Mouse (Mus musculus) midbrain, embryonic 14.5 days (tissue): ENCODE results near the gene Camk2n1. TPM values are rescaled to one million over a fixed set of nuclear protein-coding genes. Genes with fewer than 3 reads are reported as not detected.

Experiments used
- ATAC-seq: fragments of 200-750 bp; cut with Nextera tagmentation; 2 replicates; pipeline ENCODE4 v1.8.0; 2017; ENCODE audit warnings: moderate number of reproducible peaks, moderate library complexity; ENCODE audit not compliant: low FRiP score, low TSS enrichment
- DNase-seq: peaks from one replicate; pipeline ENCODE4 v3.0.0-alpha.2; 2015
- H3K27ac ChIP-seq: fragments of 300-500 bp; sonication (generic); replicated peaks from 2 replicates; pipeline ENCODE4 v1.5.1; 2014; ENCODE audit warnings: mild to moderate bottlenecking, low read depth, low read length, moderate library complexity
- H3K27me3 ChIP-seq: fragments of 300-500 bp; sonication (generic); 2 replicates; pipeline ENCODE4 v1.6.1; 2014; ENCODE audit warnings: low read length, control low read depth, mixed read lengths; ENCODE audit not compliant: control insufficient read depth, insufficient read depth
- H3K36me3 ChIP-seq: fragments of 300-500 bp; sonication (generic); 2 replicates; pipeline ENCODE4 v1.6.1; 2014; ENCODE audit warnings: low read length, control low read depth; ENCODE audit not compliant: control insufficient read depth, insufficient read depth
- H3K4me1 ChIP-seq: fragments of 300-500 bp; sonication (generic); 2 replicates; pipeline ENCODE4 v1.6.1; 2014; ENCODE audit warnings: mild to moderate bottlenecking, antibody characterized with exemption, low read length, control low read depth; ENCODE audit not compliant: control insufficient read depth, insufficient read depth
- H3K4me2 ChIP-seq: fragments of 300-500 bp; sonication (generic); 2 replicates; pipeline ENCODE4 v1.6.1; 2014; ENCODE audit warnings: mild to moderate bottlenecking, low read length, moderate library complexity
- H3K4me3 ChIP-seq: fragments of 300-500 bp; sonication (generic); replicated peaks from 2 replicates; pipeline ENCODE4 v1.5.1; 2014; ENCODE audit warnings: low read depth, low read length
- H3K9ac ChIP-seq: fragments of 300-500 bp; sonication (generic); replicated peaks from 2 replicates; pipeline ENCODE4 v1.6.1; 2014; ENCODE audit warnings: mild to moderate bottlenecking, low read length, moderate library complexity
- H3K9me3 ChIP-seq: fragments of 300-500 bp; sonication (generic); 2 replicates; pipeline ENCODE4 v1.6.1; 2016; ENCODE audit warnings: low read length, control low read depth, mixed read lengths; ENCODE audit not compliant: control insufficient read depth
- WGBS: fragments of 180-500 bp; shearing (Covaris S2); extraction: QIAGEN DNeasy Blood & Tissue Kit; methylation state at CpG from one replicate; pipeline ENCODE4 v1.1.7; 2014; 5-methylcytosine and 5-hydroxymethylcytosine counted together
- polyA plus RNA-seq: library from polyadenylated mRNA; unstranded; fragments of >200 nt; fragmentation: Nextera tagmentation; extraction: Ambion mirVana; gene quantifications from 2 replicates; pipeline ENCODE4 v1.2.1, GENCODE M21; 2014

Gene Camk2n1
- polyA plus RNA-seq, 1 experiment from 2014 or later = 15.4 TPM

- WGBS = 76% methylated on average over 6 of the region's 6 CpGs
- H3K27me3 ChIP-seq = no peaks in the 10 kb centered on the region
- H3K4me1 ChIP-seq = peaks cover 50% of the 10 kb centered on the region
- no peak overlapping the region for H3K9ac ChIP-seq
- no peak overlapping the region for H3K27ac ChIP-seq
- peaks cover 5% of the 10 kb centered on the region; the same call in 1 of the 2 replicates for H3K36me3 ChIP-seq
- DNase-seq (no peak), ATAC-seq (no peak)
- no peaks in the 10 kb centered on the region for H3K9me3 ChIP-seq
- H3K4me2 ChIP-seq = no peak overlapping the region
- no peak overlapping the region for H3K4me3 ChIP-seq
Observed at GRCm38 (mm10) chr4:138459775-138460174, 5.7 kb downstream of the Camk2n1 start.

GRCm38 (mm10) chr4:138460910-138461309 is 6.8 kb downstream of the Camk2n1 start:
- ATAC-seq = no peak
- Histone ChIP-seq H3K27ac (no peak overlapping the region), H3K9me3 (no peaks in the 10 kb centered on the region), H3K27me3 (no peaks in the 10 kb centered on the region), H3K4me1 (peaks cover 58% of the 10 kb centered on the region), H3K4me3 (no peak overlapping the region), H3K36me3 (peaks cover 5% of the 10 kb centered on the region; the same call in 1 of the 2 replicates), H3K4me2 (no peak overlapping the region), H3K9ac (no peak overlapping the region)
- DNase-seq = no peak
- 37% methylated on average over 9 of the region's 9 CpGs for WGBS

- Histone ChIP-seq H3K4me1 (peaks cover 58% of the 10 kb centered on the region), H3K27ac (no peak overlapping the region), H3K4me3 (no peak overlapping the region), H3K9ac (no peak overlapping the region), H3K27me3 (no peaks in the 10 kb centered on the region), H3K4me2 (no peak overlapping the region), H3K36me3 (peaks cover 5% of the 10 kb centered on the region; the same call in 1 of the 2 replicates), H3K9me3 (no peaks in the 10 kb centered on the region)
- no peak for ATAC-seq
- DNase-seq = no peak
- 94% methylated on average over 5 of the region's 5 CpGs for WGBS
Observed at GRCm38 (mm10) chr4:138461471-138461870, 7.4 kb downstream of the Camk2n1 start.

- Histone ChIP-seq H3K4me2 (peak overlapping the region; percentile 40), H3K36me3 (peaks cover 5% of the 10 kb centered on the region; the same call in 1 of the 2 replicates), H3K9ac (0 out of 2 replicates have a peak overlapping the region, but pooled peaks have one; percentile 20), H3K27ac (peak overlapping the region; percentile 82), H3K4me1 (peaks cover 51% of the 10 kb centered on the region), H3K9me3 (no peaks in the 10 kb centered on the region), H3K4me3 (no peak overlapping the region), H3K27me3 (no peaks in the 10 kb centered on the region)
- under 1% methylated on average over 11 of the region's 11 CpGs for WGBS
- peak; percentile 81 for DNase-seq
- peak; percentile 41; the same call in 1 of the 2 replicates for ATAC-seq
Observed at GRCm38 (mm10) chr4:138462971-138463831, 9.1 kb downstream of the Camk2n1 start.

- H3K36me3 ChIP-seq = peaks cover 5% of the 10 kb centered on the region; the same call in 1 of the 2 replicates
- 4% methylated on average over 11 of the region's 11 CpGs for WGBS
- DNase-seq (peak; percentile 71), ATAC-seq (peak; percentile 7; the same call in 1 of the 2 replicates)
- no peaks in the 10 kb centered on the region for H3K27me3 ChIP-seq
- H3K4me3 ChIP-seq = no peak overlapping the region
- H3K27ac ChIP-seq = peak overlapping the region; percentile 82
- H3K4me1 ChIP-seq = peaks cover 46% of the 10 kb centered on the region
- 0 out of 2 replicates have a peak overlapping the region, but pooled peaks have one; percentile 20 for H3K9ac ChIP-seq
- peak overlapping the region; percentile 40 for H3K4me2 ChIP-seq
- no peaks in the 10 kb centered on the region for H3K9me3 ChIP-seq
Observed at GRCm38 (mm10) chr4:138463832-138464487, 9.8 kb downstream of the Camk2n1 start.

- peak; percentile 77 for DNase-seq
- no peak overlapping the region; the same call in 1 of the 2 replicates for H3K9ac ChIP-seq
Observed at GRCm38 (mm10) chr4:138464667-138465353, 10.7 kb downstream of the Camk2n1 start.

GRCm38 (mm10) chr4:138465446-138465845 is 11.3 kb downstream of the Camk2n1 start:
- no peaks in the 10 kb centered on the region for H3K36me3 ChIP-seq
- H3K4me3 ChIP-seq = no peak overlapping the region
- H3K9ac ChIP-seq = no peak overlapping the region
- 36% methylated on average over 8 of the region's 8 CpGs for WGBS
- peaks cover 40% of the 10 kb centered on the region for H3K4me1 ChIP-seq
- H3K27me3 ChIP-seq = no peaks in the 10 kb centered on the region
- no peak overlapping the region for H3K4me2 ChIP-seq
- no peaks in the 10 kb centered on the region for H3K9me3 ChIP-seq
- no peak for ATAC-seq
- H3K27ac ChIP-seq = peak overlapping the region; percentile 82
- no peak for DNase-seq

More at GRCm38 (mm10) chr4:138464667-138465353, 10.7 kb downstream of the Camk2n1 start:
- Histone ChIP-seq H3K27ac (peak overlapping the region; percentile 82), H3K4me2 (peak overlapping the region; percentile 39), H3K4me3 (no peak overlapping the region), H3K4me1 (peaks cover 46% of the 10 kb centered on the region), H3K9me3 (no peaks in the 10 kb centered on the region), H3K36me3 (peaks cover under 1% of the 10 kb centered on the region; the same call in 1 of the 2 replicates), H3K27me3 (no peaks in the 10 kb centered on the region)
- peak; percentile 61; the same call in 1 of the 2 replicates for ATAC-seq
- under 1% methylated on average over 20 of the region's 22 CpGs for WGBS

- WGBS = 72% methylated on average over 6 of the region's 6 CpGs
- ATAC-seq = no peak
- Histone ChIP-seq H3K4me2 (no peak overlapping the region), H3K4me3 (no peak overlapping the region), H3K27me3 (no peaks in the 10 kb centered on the region), H3K4me1 (peaks cover 40% of the 10 kb centered on the region), H3K9ac (no peak overlapping the region), H3K9me3 (no peaks in the 10 kb centered on the region), H3K36me3 (no peaks in the 10 kb centered on the region), H3K27ac (no peak overlapping the region)
- no peak for DNase-seq
Observed at GRCm38 (mm10) chr4:138466690-138467089, 12.6 kb downstream of the Camk2n1 start.
